8 mouse cellular contexts compared by ENCODE assay signal in genomic region chr2:69897039-69897617, GRCm38 (mm10). TPM values are rescaled to one million over a fixed set of nuclear protein-coding genes. Genes with fewer than 3 reads are reported as not detected.
DNase-seq lines count a peak whose midpoint lies in the region; ATAC-seq lines count a peak whose summit lies in the region.

Gene Ubr3 (plus strand): TSS chr2:69897246.

- H3K4me1 ChIP-seq in heart, embryonic 14.5 days (ENCODE audit: control insufficient read depth in 2 of 2, insufficient read depth in 2 of 2, low read length in 2 of 2) = peaks cover 0 to 20% of the 10 kb centered on the region in 2 experiments; a peak in 2 of 4 replicates
- H3K4me1 ChIP-seq in liver, embryonic 13.5 days (replicated peaks) = peaks cover 40% of the 10 kb centered on the region
- H3K4me1 ChIP-seq in stomach, embryonic 16.5 days (ENCODE audit: control insufficient read depth, insufficient read depth, low read length) = peaks cover 12% of the 10 kb centered on the region

- H3K27ac ChIP-seq in heart, embryonic 14.5 days (replicated peaks in 1 of 2; ENCODE audit: control insufficient read depth in 1 of 2, insufficient read depth in 1 of 2, low read depth in 2 of 2, low read length in 2 of 2) = peak within 1 kb of the TSS; percentile 76 to 96
- peak within 1 kb of the TSS; percentile 96 for H3K27ac ChIP-seq in liver, embryonic 13.5 days
- H3K27ac ChIP-seq in stomach, embryonic 16.5 days (ENCODE audit: low read length) = peak within 1 kb of the TSS; percentile 90

- peak within 1 kb of the TSS; percentile 99 for H3K9ac ChIP-seq in heart, embryonic 14.5 days (ENCODE audit: low read length)
- H3K9ac ChIP-seq in liver, embryonic 13.5 days = peak within 1 kb of the TSS; percentile 99
- peak within 1 kb of the TSS; percentile 99 for H3K9ac ChIP-seq in stomach, embryonic 16.5 days (ENCODE audit: low read length)

- H3K4me2 ChIP-seq in heart, embryonic 14.5 days (ENCODE audit: low read length) = peak within 1 kb of the TSS; percentile 78
- H3K4me2 ChIP-seq in liver, embryonic 13.5 days = peak within 1 kb of the TSS; percentile 96
- peak within 1 kb of the TSS; percentile 83 for H3K4me2 ChIP-seq in stomach, embryonic 16.5 days (ENCODE audit: low read depth, low read length)

- ATAC-seq in CD4-positive, CD25-positive, alpha-beta regulatory T cell, adult 4 months = peak; percentile 95
- peak; percentile 94 for ATAC-seq in heart, embryonic 14.5 days (ENCODE audit: insufficient number of reproducible peaks, insufficient read depth, low FRiP score, low read depth)
- peak; percentile 93 for ATAC-seq in liver, embryonic 13.5 days (ENCODE audit: low read depth)
- peak; percentile 99 for ATAC-seq in stomach, embryonic 16.5 days (ENCODE audit: insufficient read depth, low FRiP score)

- DNase-seq in c-Kit-negative CD71-positive TER-119-positive erythroid progenitor cells, embryonic 14.5 days (ENCODE audit: low read depth, low spot score) = peak; percentile 87
- peak; percentile 74 for DNase-seq in fibroblast of lung, adult 2 months (ENCODE audit: low read depth)
- peak; percentile 99 for DNase-seq in kidney, postnatal 14 days
- DNase-seq in liver, embryonic 13.5 days = peak; percentile 97
- DNase-seq in neural tube, embryonic 10.5 days (ENCODE audit: extremely low spot score, low spot score) = peak; percentile 97

- no peaks in the 10 kb centered on the region for H3K9me3 ChIP-seq in heart, embryonic 14.5 days (ENCODE audit: control insufficient read depth, low read length)
- H3K9me3 ChIP-seq in liver, embryonic 13.5 days (replicated peaks) = no peaks in the 10 kb centered on the region
- H3K9me3 ChIP-seq in stomach, embryonic 16.5 days (replicated peaks; ENCODE audit: control insufficient read depth, low read length) = no peaks in the 10 kb centered on the region

- under 1% methylated on average over 60 of the region's 65 CpGs for WGBS in heart, embryonic 14.5 days
- 0% methylated on average over 45 of the region's 65 CpGs for WGBS in liver, embryonic 13.5 days (ENCODE audit: insufficient replicate concordance)
- 1% methylated on average over 49 of the region's 65 CpGs for WGBS in stomach, embryonic 16.5 days

- H3K4me3 ChIP-seq in heart, embryonic 14.5 days (ENCODE audit: control insufficient read depth in 1 of 2, insufficient read depth in 1 of 2, low read depth in 1 of 2, low read length in 2 of 2) = peak within 1 kb of the TSS; percentile 87 to 99
- peak within 1 kb of the TSS; percentile 99 for H3K4me3 ChIP-seq in liver, embryonic 13.5 days (replicated peaks)
- peak within 1 kb of the TSS; percentile 97 for H3K4me3 ChIP-seq in stomach, embryonic 16.5 days (replicated peaks; ENCODE audit: low read length)

- H3K36me3 ChIP-seq in heart, embryonic 14.5 days (ENCODE audit: control insufficient read depth, insufficient read depth, low read length) = peaks cover 14% of the 10 kb centered on the region
- H3K36me3 ChIP-seq in liver, embryonic 13.5 days = peaks cover 2% of the 10 kb centered on the region; the same call in 1 of the 2 replicates
- no peaks in the 10 kb centered on the region for H3K36me3 ChIP-seq in stomach, embryonic 16.5 days (ENCODE audit: control insufficient read depth, insufficient read depth, low read length)

- no peaks in the 10 kb centered on the region for H3K27me3 ChIP-seq in heart, embryonic 14.5 days (ENCODE audit: control insufficient read depth, insufficient read depth, low read length)
- H3K27me3 ChIP-seq in liver, embryonic 13.5 days = no peaks in the 10 kb centered on the region
- H3K27me3 ChIP-seq in stomach, embryonic 16.5 days (ENCODE audit: control insufficient read depth, insufficient read depth, low read length) = no peaks in the 10 kb centered on the region

RNA-seq across cellular contexts. Expression of gene Ubr3, which starts in this region (rescaled TPM):
- polyA plus RNA-seq in CD4-positive, CD25-positive, alpha-beta regulatory T cell, adult 4 months (2017; shearing (Covaris generic)) = 10 to 100 TPM; 11.7 to 16.1 TPM
- 17.4 and 19.9 TPM in 2 replicates for polyA plus RNA-seq in heart, embryonic 14.5 days (2014; fragmentation: Nextera tagmentation; extraction: Ambion mirVana)
- 5.1 and 6.0 TPM in 2 replicates for polyA plus RNA-seq in liver, embryonic 13.5 days (2015; fragmentation: Nextera tagmentation; extraction: Ambion mirVana)
- polyA plus RNA-seq in stomach, embryonic 16.5 days (2015; fragmentation: Nextera tagmentation; extraction: Ambion mirVana) = 11.8 and 12.7 TPM in 2 replicates

Comparison
In these comparisons a context has a peak if more than half of its experiments do, and no peak if none do; other contexts are left out.
1. Peak in every context shown above with its lines: DNase-seq, ATAC-seq, H3K4me3 ChIP-seq and H3K27ac ChIP-seq.